Mouse (Mus musculus) forebrain, embryonic 14.5 days (tissue): ENCODE measurements around the gene Arhgap31. TPM values are rescaled to one million over a fixed set of nuclear protein-coding genes. Genes with fewer than 3 reads are reported as not detected.

Experiments
- ATAC-seq: fragments of 200-750 bp; cut with Nextera tagmentation; 2 replicates; pipeline ENCODE4 v1.8.0; 2017; ENCODE audit warnings: mild to moderate bottlenecking, moderate library complexity
- DNase-seq: peaks from one replicate; pipeline ENCODE4 v3.0.0-alpha.2; 2015; ENCODE audit warnings: low spot score
- H3K27ac ChIP-seq: fragments of 300-500 bp; sonication (generic); 2 replicates; pipeline ENCODE4 v1.5.1; 2014; ENCODE audit warnings: low read depth, mild to moderate bottlenecking, control low read depth, low read length, moderate library complexity
- H3K27me3 ChIP-seq: fragments of 300-500 bp; sonication (generic); replicated peaks from 2 replicates; pipeline ENCODE4 v1.6.1; 2014; ENCODE audit warnings: low read length, control low read depth, mixed read lengths; ENCODE audit not compliant: control insufficient read depth, insufficient read depth
- H3K36me3 ChIP-seq: fragments of 300-500 bp; sonication (generic); 2 replicates; pipeline ENCODE4 v1.6.1; 2014; ENCODE audit warnings: low read length, control low read depth; ENCODE audit not compliant: control insufficient read depth, insufficient read depth
- H3K4me1 ChIP-seq: fragments of 300-500 bp; sonication (generic); 2 replicates; pipeline ENCODE4 v1.6.1; 2014; ENCODE audit warnings: antibody characterized with exemption, low read length, control low read depth; ENCODE audit not compliant: control insufficient read depth, insufficient read depth
- H3K4me2 ChIP-seq: fragments of 300-500 bp; sonication (generic); 2 replicates; pipeline ENCODE4 v1.6.1; 2014; ENCODE audit warnings: mild to moderate bottlenecking, control low read depth, low read length
- H3K4me3 ChIP-seq: fragments of 300-500 bp; sonication (generic); 2 replicates; pipeline ENCODE4 v1.5.1; 2014; ENCODE audit warnings: low read depth, low read length, control low read depth
- H3K9ac ChIP-seq: fragments of 300-500 bp; sonication (generic); 2 replicates; pipeline ENCODE4 v1.6.1; 2014; ENCODE audit warnings: mild to moderate bottlenecking, low read length, control low read depth, moderate library complexity
- H3K9me3 ChIP-seq: fragments of 300-500 bp; sonication (generic); replicated peaks from 2 replicates; pipeline ENCODE4 v1.6.1; 2016; ENCODE audit warnings: low read length, control low read depth, mixed read lengths; ENCODE audit not compliant: control insufficient read depth
- whole genome bisulfite sequencing: fragments of 180-500 bp; shearing (Covaris S2); extraction: QIAGEN DNeasy Blood & Tissue Kit; methylation state at CpG from one replicate; pipeline ENCODE4 v1.1.7; 2014; 5-methylcytosine and 5-hydroxymethylcytosine counted together
- polyA plus RNA-seq: library from polyadenylated mRNA; unstranded; fragments of >200 nt; fragmentation: Nextera tagmentation; extraction: Ambion mirVana; gene quantifications from 2 replicates; pipeline ENCODE4 v1.2.1, GENCODE M21; 2014

Gene Arhgap31
- polyA plus RNA-seq, 1 experiment from 2014 or later: 2.5 TPM

DNA sequence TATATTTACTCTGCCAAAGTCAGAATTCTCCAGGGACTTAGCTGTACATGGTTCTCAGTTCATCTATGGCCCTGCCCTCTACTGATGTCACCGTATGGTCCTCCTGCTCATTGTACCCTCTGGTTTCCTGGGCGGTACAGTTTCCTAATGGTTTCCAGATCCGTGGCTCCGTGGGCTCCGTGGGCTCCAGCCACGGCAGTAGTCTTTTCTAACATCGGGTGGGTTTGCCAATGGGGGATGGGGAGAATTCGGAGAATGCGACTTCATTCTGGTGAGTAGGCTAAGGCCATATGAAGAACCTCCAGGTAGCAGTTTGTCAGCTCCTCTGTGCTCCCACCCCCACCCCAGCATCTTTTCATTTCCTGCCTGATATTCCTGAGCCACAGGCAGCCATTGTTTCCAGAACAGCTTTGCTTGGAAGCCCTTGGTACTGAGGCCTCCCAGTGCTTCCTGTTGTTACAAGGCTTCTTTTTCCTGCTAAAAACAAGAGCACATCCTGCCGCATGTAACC is 61.3 kb downstream of the Arhgap31 start:
- DNase-seq: no peak
- no peaks in the 10 kb centered on the region for H3K9me3 ChIP-seq
- 94% methylated on average over 10 of the region's 10 CpGs for WGBS
- no peak overlapping the region for H3K27ac ChIP-seq
- H3K36me3 ChIP-seq: no peaks in the 10 kb centered on the region
- no peak overlapping the region for H3K9ac ChIP-seq
- no peak overlapping the region for H3K4me3 ChIP-seq
- H3K27me3 ChIP-seq: no peaks in the 10 kb centered on the region
- ATAC-seq: no peak
- H3K4me2 ChIP-seq: no peak overlapping the region
- no peaks in the 10 kb centered on the region for H3K4me1 ChIP-seq

DNA sequence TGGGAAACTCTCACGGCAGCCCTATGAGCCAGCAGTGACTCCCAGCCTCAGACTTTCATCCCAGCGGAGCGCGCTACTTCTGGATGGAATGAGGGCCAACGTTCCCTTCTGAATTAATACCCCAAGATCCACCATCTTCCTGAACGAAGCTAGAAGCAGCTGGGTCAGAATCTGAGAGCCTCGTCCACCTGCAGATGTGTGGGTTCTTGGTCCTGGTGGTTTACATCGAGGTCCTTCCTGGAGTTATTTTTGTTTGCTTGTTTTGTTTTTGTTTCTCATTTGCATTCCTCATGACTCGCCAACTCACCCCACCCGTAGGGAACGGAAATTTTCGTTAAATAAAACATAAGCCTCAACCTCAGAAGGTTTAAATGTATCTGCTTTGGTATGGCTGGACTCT is 61.8 kb downstream of the Arhgap31 start:
- no peaks in the 10 kb centered on the region for H3K36me3 ChIP-seq
- no peak overlapping the region for H3K27ac ChIP-seq
- no peak overlapping the region for H3K4me2 ChIP-seq
- no peaks in the 10 kb centered on the region for H3K9me3 ChIP-seq
- WGBS: 90% methylated on average over 12 of the region's 12 CpGs
- H3K27me3 ChIP-seq: no peaks in the 10 kb centered on the region
- no peak overlapping the region for H3K9ac ChIP-seq
- no peak overlapping the region for H3K4me3 ChIP-seq
- no peaks in the 10 kb centered on the region for H3K4me1 ChIP-seq
- DNase-seq (no peak), ATAC-seq (no peak)

DNA sequence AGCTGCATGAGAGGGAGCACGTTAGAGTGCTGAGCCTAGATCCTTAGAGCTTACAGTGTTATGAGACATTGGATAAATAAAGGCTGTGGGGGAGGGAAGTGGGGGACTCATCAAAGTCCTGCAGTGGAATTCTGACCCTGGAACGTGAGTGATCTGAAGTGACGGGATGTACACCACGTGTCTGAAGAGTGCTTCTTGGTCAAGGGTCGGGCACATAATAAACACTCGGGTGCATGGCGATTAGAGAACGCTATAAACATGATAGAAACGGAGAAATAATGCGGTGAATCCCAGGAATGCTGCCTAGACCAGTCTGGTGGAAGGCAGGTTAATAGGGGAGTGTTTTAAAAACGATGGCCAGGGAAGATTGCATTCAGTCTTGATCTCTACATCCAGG is 63.6 kb downstream of the Arhgap31 start:
- Histone ChIP-seq H3K4me1 (no peaks in the 10 kb centered on the region), H3K9ac (no peak overlapping the region), H3K4me2 (no peak overlapping the region), H3K4me3 (no peak overlapping the region), H3K36me3 (no peaks in the 10 kb centered on the region), H3K27me3 (no peaks in the 10 kb centered on the region), H3K9me3 (no peaks in the 10 kb centered on the region), H3K27ac (no peak overlapping the region)
- DNase-seq: no peak
- WGBS: 87% methylated on average over 11 of the region's 11 CpGs
- no peak for ATAC-seq

DNA sequence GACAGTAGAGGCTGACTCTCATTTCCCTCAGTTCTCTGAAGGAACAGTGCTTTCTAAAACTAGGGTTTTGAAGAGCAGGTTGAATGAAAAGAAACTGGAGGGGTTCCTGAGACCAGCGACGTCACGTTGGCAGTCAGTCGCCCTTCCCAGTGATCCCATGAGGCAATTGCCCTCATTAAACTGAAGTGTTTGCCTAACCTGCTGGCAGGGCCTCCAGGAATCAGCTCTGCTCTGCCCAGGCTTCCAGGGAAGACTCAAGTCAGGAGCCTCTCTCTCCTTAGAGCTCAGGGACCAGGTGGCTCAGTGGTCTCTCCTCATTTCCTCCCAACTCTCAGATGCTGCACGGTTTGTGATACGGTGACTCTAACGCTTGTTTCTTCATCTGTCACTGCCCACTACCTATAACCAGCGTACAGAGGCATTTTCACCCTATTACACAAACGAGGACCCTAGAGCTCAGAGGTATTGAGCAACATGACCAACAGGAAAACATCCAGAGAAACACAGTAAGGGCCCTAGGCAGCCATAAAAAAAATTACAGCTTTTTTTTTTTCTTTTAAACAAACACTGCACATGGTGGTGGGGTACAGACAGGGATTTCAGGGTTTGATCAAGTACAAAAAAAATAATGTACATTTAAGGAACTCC is 64.2 kb downstream of the Arhgap31 start:
- Histone ChIP-seq H3K4me3 (no peak overlapping the region), H3K9me3 (no peaks in the 10 kb centered on the region), H3K36me3 (no peaks in the 10 kb centered on the region), H3K4me1 (no peaks in the 10 kb centered on the region), H3K27ac (no peak overlapping the region), H3K9ac (no peak overlapping the region), H3K27me3 (no peaks in the 10 kb centered on the region), H3K4me2 (no peak overlapping the region)
- DNase-seq (no peak), ATAC-seq (no peak)
- 82% methylated on average over 9 of the region's 9 CpGs for WGBS

DNA sequence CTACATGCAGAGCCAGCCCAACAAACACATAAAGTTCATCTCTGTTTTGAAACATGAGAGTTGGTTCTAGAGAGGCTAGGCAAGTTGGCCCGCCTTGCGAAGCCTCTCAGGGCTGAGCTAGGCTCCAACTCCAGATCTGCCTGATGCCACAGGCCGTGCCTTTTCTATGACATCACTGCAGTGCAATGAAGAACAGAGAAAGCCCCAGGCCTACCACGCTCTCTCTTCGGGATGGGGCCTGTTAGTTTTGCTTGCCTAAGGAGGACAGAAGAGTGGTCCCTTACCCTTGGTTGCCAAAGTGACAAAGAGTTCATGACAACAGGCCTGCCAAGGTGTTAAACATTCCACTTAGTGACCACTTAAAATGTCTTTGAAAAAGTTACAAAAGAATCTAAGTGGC is 64.9 kb downstream of the Arhgap31 start:
- Histone ChIP-seq H3K4me1 (no peaks in the 10 kb centered on the region), H3K4me3 (no peak overlapping the region), H3K27me3 (no peaks in the 10 kb centered on the region), H3K9ac (no peak overlapping the region), H3K27ac (no peak overlapping the region), H3K36me3 (no peaks in the 10 kb centered on the region), H3K4me2 (no peak overlapping the region), H3K9me3 (no peaks in the 10 kb centered on the region)
- ATAC-seq: no peak
- WGBS: 88% methylated on average over 5 of the region's 5 CpGs
- DNase-seq: no peak

DNA sequence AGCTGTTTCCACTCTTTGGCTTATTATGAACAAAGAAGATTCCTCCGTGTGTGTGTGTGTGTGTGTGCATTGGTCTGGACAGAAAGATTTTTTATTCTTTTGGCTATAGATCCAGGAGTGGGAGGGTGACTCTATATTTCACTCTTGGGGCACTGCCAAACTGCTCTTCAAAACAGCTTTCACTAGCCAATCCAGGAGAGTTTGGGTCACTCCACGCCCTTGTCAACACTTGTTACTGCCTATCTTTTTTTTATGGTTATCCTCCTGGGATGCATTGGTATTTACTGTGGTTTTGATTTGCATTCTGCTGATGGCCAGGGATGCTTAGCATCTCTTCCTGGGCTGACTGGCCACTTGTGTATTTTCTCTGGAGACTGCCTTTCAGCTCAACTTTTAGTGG is 68.6 kb downstream of the Arhgap31 start:
- Histone ChIP-seq H3K4me1 (no peaks in the 10 kb centered on the region), H3K27ac (no peak overlapping the region), H3K27me3 (no peaks in the 10 kb centered on the region), H3K4me2 (no peak overlapping the region), H3K9ac (no peak overlapping the region), H3K36me3 (no peaks in the 10 kb centered on the region), H3K4me3 (no peak overlapping the region), H3K9me3 (no peaks in the 10 kb centered on the region)
- ATAC-seq (no peak), DNase-seq (no peak)
- WGBS: 82% methylated on average over 2 of the region's 2 CpGs

DNA sequence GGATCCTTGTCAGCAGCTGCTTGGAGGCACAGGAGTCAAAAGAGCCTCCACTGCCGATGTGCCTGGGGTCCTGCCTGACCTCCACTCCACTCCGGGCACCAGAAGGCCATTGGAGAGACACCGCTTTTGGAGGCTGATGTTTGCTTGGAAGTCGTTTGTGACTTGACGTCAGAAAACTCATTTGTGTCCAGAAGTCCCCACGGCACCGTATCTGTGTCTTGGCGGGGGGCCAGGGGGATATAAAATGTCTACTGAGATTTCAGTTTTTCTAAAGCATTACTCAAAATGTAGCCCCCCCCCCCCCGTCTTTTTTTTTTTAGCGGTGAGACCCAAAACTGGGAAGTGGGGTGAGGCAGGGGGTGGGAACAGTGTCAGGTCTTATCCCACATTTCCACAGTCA is 76.0 kb downstream of the Arhgap31 start:
- Histone ChIP-seq H3K4me2 (no peak overlapping the region), H3K4me3 (no peak overlapping the region), H3K36me3 (no peaks in the 10 kb centered on the region), H3K9me3 (no peaks in the 10 kb centered on the region), H3K27ac (no peak overlapping the region), H3K9ac (no peak overlapping the region), H3K27me3 (no peaks in the 10 kb centered on the region), H3K4me1 (no peaks in the 10 kb centered on the region)
- 82% methylated on average over 10 of the region's 10 CpGs for WGBS
- no peak for ATAC-seq
- no peak for DNase-seq

DNA sequence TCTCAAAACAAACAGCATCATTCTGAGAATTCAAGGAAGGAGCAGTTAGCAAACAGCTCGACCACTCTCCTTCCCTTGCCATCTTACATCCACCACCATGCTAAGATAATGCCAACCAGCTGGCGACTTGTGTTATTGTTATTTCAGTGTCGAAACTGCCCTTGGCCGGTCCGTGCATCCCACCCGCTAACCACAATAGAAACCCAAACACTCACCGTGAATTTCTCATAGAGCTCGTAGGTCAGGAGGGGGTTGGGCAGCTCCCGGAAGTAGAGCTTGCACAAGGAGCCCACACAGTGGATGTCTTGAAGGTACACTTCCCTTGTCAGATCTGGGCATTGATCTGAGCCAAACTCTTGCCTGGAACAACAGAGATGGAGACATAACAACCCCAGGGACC is 76.4 kb downstream of the Arhgap31 start:
- Histone ChIP-seq H3K4me3 (no peak overlapping the region), H3K36me3 (no peaks in the 10 kb centered on the region), H3K4me2 (no peak overlapping the region), H3K4me1 (no peaks in the 10 kb centered on the region), H3K27me3 (no peaks in the 10 kb centered on the region), H3K27ac (no peak overlapping the region), H3K9ac (no peak overlapping the region), H3K9me3 (no peaks in the 10 kb centered on the region)
- WGBS: 84% methylated on average over 9 of the region's 9 CpGs
- ATAC-seq (no peak), DNase-seq (no peak)

DNA sequence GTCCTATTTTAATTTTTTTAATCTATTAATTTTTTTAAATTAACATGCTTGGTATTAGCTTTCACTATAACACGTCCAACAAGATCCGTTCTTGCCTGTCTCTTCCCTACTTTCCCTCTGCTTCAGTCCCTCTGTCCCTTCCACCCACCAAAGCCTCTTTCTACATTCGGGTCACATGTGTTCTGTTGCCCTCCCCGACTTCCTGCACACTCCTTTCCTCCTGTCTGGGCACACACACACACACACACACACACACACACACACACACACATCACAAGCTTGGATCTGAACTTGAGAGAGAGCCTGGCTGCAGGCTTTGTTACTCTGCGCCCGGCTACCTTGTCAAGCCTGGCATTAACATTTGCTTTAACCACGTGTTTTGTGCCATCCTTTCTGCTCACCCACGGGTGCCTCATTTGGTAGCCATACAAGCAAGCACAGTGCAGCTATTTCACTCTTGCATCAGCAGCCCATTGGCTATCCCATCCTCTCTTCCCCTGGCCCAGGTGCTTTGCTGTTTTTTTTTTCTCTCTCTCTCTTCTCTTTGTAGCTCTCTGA is 77.2 kb downstream of the Arhgap31 start:
- Histone ChIP-seq H3K9me3 (no peaks in the 10 kb centered on the region), H3K27me3 (no peaks in the 10 kb centered on the region), H3K4me3 (no peak overlapping the region), H3K4me2 (no peak overlapping the region), H3K9ac (no peak overlapping the region), H3K27ac (no peak overlapping the region), H3K4me1 (no peaks in the 10 kb centered on the region), H3K36me3 (no peaks in the 10 kb centered on the region)
- no peak for DNase-seq
- ATAC-seq: no peak
- WGBS: 81% methylated on average over 8 of the region's 8 CpGs
